Mouse (Mus musculus) stomach, embryonic 15.5 days (tissue): Measurements from ENCODE around the gene Utp11. TPM values are rescaled to one million over a fixed set of nuclear protein-coding genes. Genes with fewer than 3 reads are reported as not detected.
A peak's percentile ranks its signal among the peaks of the same experiment; 100 is the strongest.

ENCODE experiments used
- ATAC-seq: fragments of 200-750 bp; cut with Nextera tagmentation; 2 replicates; pipeline ENCODE4 v1.8.0; 2017; ENCODE audit warnings: low read depth, moderate number of reproducible peaks, moderate TSS enrichment; ENCODE audit not compliant: insufficient read depth, low FRiP score
- H3K27ac ChIP-seq: fragments of 300-500 bp; sonication (generic); 2 replicates; pipeline ENCODE4 v1.5.1; 2015; ENCODE audit warnings: mild to moderate bottlenecking, inconsistent platforms
- H3K27me3 ChIP-seq: fragments of 300-500 bp; sonication (generic); replicated peaks from 2 replicates; pipeline ENCODE4 v1.6.1; 2015; ENCODE audit warnings: inconsistent platforms
- H3K36me3 ChIP-seq: fragments of 300-500 bp; sonication (generic); 2 replicates; pipeline ENCODE4 v1.6.1; 2015; ENCODE audit warnings: inconsistent platforms
- H3K4me1 ChIP-seq: fragments of 300-500 bp; sonication (generic); 2 replicates; pipeline ENCODE4 v1.6.1; 2015; ENCODE audit warnings: inconsistent platforms
- H3K4me2 ChIP-seq: fragments of 300-500 bp; sonication (generic); 2 replicates; pipeline ENCODE4 v1.6.1; 2015; ENCODE audit warnings: mild to moderate bottlenecking, inconsistent platforms
- H3K4me3 ChIP-seq: fragments of 300-500 bp; sonication (generic); replicated peaks from 2 replicates; pipeline ENCODE4 v1.5.1; 2015; ENCODE audit warnings: inconsistent platforms
- H3K9ac ChIP-seq: fragments of 300-500 bp; sonication (generic); 2 replicates; pipeline ENCODE4 v1.6.1; 2015; ENCODE audit warnings: inconsistent platforms
- H3K9me3 ChIP-seq: fragments of 300-500 bp; sonication (generic); 2 replicates; pipeline ENCODE4 v1.6.1; 2016; ENCODE audit warnings: inconsistent platforms
- WGBS: fragments of 180-500 bp; shearing (Covaris S2); methylation state at CpG from one replicate; pipeline ENCODE4 v1.1.7; 2015; 5-methylcytosine and 5-hydroxymethylcytosine counted together
- polyA plus RNA-seq: library from polyadenylated mRNA; unstranded; fragments of >200 nt; fragmentation: Nextera tagmentation; extraction: Ambion mirVana; gene quantifications from 2 replicates; pipeline ENCODE4 v1.2.1, GENCODE M21; 2015

Utp11 gene
- polyA plus RNA-seq, 1 experiment from 2014 or later = 82.1 TPM

GRCm38 (mm10) chr4:124664185-124664584 is 29.2 kb downstream of the Utp11 start:
- H3K9me3 ChIP-seq = no peaks in the 10 kb centered on the region
- H3K27me3 ChIP-seq = peaks cover 76% of the 10 kb centered on the region
- no peak overlapping the region for H3K9ac ChIP-seq
- WGBS = 75% methylated on average over 9 of the region's 9 CpGs
- H3K4me2 ChIP-seq = no peak overlapping the region
- no peak overlapping the region for H3K27ac ChIP-seq
- peaks cover 7% of the 10 kb centered on the region for H3K4me1 ChIP-seq
- no peak overlapping the region for H3K4me3 ChIP-seq
- no peak for ATAC-seq
- no peaks in the 10 kb centered on the region for H3K36me3 ChIP-seq

- H3K4me2 ChIP-seq = no peak overlapping the region
- no peak for ATAC-seq
- peaks cover 17% of the 10 kb centered on the region for H3K4me1 ChIP-seq
- no peak overlapping the region for H3K27ac ChIP-seq
- peaks cover 80% of the 10 kb centered on the region for H3K27me3 ChIP-seq
- no peak overlapping the region for H3K9ac ChIP-seq
- H3K9me3 ChIP-seq = no peaks in the 10 kb centered on the region
- 54% methylated on average over 3 of the region's 3 CpGs for WGBS
- H3K36me3 ChIP-seq = no peaks in the 10 kb centered on the region
- no peak overlapping the region for H3K4me3 ChIP-seq
Observed at GRCm38 (mm10) chr4:124663034-124663433, 30.4 kb downstream of the Utp11 start.

DNA sequence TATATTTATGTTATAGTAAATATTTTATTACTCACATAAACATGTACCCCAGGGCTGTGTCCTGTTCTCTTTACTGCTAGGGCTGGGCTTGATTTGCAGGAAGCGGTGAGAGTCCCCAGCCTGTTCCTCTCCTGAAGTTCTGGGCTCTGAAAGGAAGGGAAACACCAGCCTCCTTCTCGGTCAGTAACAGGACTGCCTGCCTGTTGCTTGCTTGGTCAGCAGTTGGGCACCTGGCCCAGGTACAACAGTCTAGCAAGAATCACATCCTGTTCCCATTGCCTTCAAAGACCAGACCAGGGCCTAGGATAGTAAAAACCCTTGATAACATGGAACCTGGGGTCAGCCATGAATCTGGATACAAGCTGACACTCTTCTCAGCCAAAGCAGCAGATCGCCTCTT is 32.8 kb downstream of the Utp11 start:
- ATAC-seq = no peak
- Histone ChIP-seq H3K36me3 (no peaks in the 10 kb centered on the region), H3K27me3 (peaks cover 85% of the 10 kb centered on the region), H3K4me2 (no peak overlapping the region), H3K9me3 (no peaks in the 10 kb centered on the region), H3K27ac (no peak overlapping the region), H3K9ac (no peak overlapping the region), H3K4me1 (peaks cover 30% of the 10 kb centered on the region), H3K4me3 (no peak overlapping the region)
- 49% methylated on average over 3 of the region's 3 CpGs for WGBS

DNA sequence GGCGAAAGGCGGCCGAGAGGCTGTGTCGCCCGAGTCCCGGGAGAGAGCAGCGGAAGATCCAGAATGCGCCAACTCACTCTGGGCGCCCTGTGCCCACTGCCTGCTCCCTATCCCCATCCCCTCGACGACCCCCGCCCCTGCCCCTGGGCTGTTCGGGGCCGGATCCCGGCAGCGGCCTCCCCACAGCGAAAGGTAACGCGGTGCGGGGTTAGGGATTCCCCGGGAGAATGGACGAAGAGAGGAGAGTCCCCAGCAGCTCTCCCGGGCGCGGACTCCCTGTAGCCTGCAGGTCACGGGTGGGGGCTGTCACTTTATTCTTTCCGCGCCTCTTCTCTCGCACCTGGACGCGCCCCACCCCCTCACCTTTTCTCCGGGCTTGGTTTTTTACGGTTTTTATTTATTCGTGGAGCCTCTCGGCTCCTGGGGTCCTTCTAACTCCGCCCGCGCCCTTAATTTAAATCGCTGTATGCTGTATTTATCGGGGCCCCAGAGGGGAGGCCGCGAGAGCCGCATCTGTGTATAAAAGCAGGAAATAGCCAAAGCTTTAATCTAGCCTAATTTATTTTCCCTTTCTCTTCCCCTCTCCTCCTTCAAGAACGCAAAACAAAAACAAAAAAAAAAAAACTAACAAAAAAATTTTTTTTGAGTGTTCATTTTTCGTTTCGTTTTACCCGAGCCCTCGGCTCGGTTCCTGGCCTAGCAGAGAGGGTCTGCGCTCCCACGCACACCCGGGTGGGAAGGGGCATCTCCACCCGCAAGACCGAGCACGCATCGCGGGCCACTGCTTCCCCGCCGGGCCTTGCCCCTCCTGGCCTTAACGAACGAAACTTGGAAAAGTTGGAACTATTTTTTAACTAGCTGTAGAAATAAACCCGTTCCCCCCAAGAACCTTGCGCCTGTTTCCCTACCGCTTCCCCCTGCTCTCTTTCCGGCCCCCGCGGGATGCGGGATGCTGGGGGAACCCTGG is 33.9 kb downstream of the Utp11 start:
- no peak overlapping the region for H3K27ac ChIP-seq
- H3K27me3 ChIP-seq = peaks cover 88% of the 10 kb centered on the region
- no peaks in the 10 kb centered on the region for H3K36me3 ChIP-seq
- no peak for ATAC-seq
- H3K4me1 ChIP-seq = peaks cover 30% of the 10 kb centered on the region
- no peaks in the 10 kb centered on the region for H3K9me3 ChIP-seq
- WGBS = 2% methylated on average over 67 of the region's 68 CpGs
- H3K4me3 ChIP-seq = peak overlapping the region; percentile 18
- H3K9ac ChIP-seq = no peak overlapping the region
- peak overlapping the region; percentile 98 for H3K4me2 ChIP-seq

- ATAC-seq = no peak
- Histone ChIP-seq H3K27me3 (peaks cover 92% of the 10 kb centered on the region), H3K36me3 (no peaks in the 10 kb centered on the region), H3K4me1 (peaks cover 30% of the 10 kb centered on the region), H3K4me3 (peak overlapping the region; percentile 63), H3K9me3 (no peaks in the 10 kb centered on the region), H3K27ac (no peak overlapping the region), H3K4me2 (peak overlapping the region; percentile 98), H3K9ac (no peak overlapping the region)
- WGBS = under 1% methylated on average over 39 of the region's 39 CpGs
Observed at GRCm38 (mm10) chr4:124658412-124658851, 35.0 kb downstream of the Utp11 start.

DNA sequence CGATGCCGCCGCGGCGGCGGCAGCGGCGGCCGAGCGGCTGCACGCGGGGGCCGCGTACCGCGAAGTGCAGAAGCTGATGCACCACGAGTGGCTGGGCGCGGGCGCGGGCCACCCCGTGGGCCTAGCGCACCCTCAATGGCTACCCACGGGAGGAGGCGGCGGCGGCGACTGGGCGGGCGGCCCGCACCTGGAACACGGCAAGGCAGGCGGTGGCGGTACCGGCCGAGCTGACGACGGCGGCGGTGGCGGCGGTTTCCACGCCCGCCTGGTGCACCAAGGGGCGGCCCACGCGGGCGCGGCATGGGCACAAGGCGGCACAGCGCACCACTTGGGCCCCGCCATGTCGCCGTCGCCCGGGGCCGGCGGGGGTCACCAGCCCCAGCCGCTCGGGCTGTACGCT is 35.6 kb downstream of the Utp11 start:
- ATAC-seq = peak; percentile 6; the same call in 1 of the 2 replicates
- peaks cover 93% of the 10 kb centered on the region for H3K27me3 ChIP-seq
- H3K9me3 ChIP-seq = no peaks in the 10 kb centered on the region
- no peak overlapping the region for H3K27ac ChIP-seq
- H3K4me2 ChIP-seq = peak overlapping the region; percentile 98
- H3K36me3 ChIP-seq = no peaks in the 10 kb centered on the region
- H3K4me1 ChIP-seq = peaks cover 30% of the 10 kb centered on the region
- under 1% methylated on average over 57 of the region's 61 CpGs for WGBS
- peak overlapping the region; percentile 63 for H3K4me3 ChIP-seq
- no peak overlapping the region for H3K9ac ChIP-seq

DNA sequence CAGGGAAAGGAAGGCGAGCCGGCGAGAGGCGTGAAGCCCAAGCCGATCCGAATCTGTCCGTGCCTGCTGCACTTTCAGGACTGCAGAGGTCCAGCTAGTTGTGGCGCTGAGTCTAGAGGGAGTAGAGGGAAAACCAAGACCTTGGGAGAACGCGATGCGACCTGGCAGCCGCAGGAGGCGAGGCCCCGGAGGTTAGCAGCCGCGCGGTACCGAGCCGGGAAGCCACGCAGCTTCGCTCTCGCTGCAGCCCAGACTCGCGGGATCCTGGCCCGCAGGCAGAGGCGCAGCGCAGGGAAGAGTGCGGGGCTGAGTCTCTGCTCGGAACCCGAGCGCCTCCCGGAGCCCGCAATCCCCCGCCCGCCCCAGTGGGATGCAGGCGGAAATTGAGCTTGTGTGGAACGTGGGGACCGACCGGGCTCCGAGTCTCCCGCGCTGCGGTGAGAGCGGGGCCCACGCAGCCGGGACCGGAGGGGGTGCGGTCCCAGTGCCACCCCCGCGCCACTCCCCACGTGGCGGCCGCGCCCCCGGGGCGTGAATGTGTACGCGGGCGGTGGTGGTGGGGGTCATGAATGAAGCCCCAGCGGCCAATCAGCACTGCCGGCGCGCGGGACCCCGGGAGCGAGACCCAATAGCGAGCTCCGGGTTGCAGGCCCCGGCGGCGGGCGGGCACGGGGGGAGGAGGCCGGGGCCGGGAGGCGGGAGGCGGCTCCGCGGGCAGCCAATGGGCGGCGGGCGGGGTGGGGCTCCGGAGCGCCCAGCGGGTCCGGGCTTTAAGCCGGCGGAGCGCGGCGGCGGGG is 36.3 kb downstream of the Utp11 start:
- no peaks in the 10 kb centered on the region for H3K36me3 ChIP-seq
- H3K4me1 ChIP-seq = peaks cover 32% of the 10 kb centered on the region
- WGBS = under 1% methylated on average over 81 of the region's 92 CpGs
- H3K9ac ChIP-seq = no peak overlapping the region
- peak overlapping the region; percentile 98 for H3K4me2 ChIP-seq
- peak overlapping the region; percentile 63 for H3K4me3 ChIP-seq
- ATAC-seq = peak; percentile 85
- no peak overlapping the region for H3K27ac ChIP-seq
- peaks cover 91% of the 10 kb centered on the region for H3K27me3 ChIP-seq
- H3K9me3 ChIP-seq = no peaks in the 10 kb centered on the region

GRCm38 (mm10) chr4:124656518-124656853 is 36.9 kb downstream of the Utp11 start, which contains the start of gene Pou3f1:
Gene Pou3f1 (plus strand): TSS chr4:124656807.
- Histone ChIP-seq H3K4me1 (peaks cover 32% of the 10 kb centered on the region), H3K4me2 (peak within 1 kb of the TSS; percentile 98), H3K4me3 (peak within 1 kb of the TSS; percentile 63), H3K36me3 (no peaks in the 10 kb centered on the region), H3K27me3 (peaks cover 89% of the 10 kb centered on the region), H3K9me3 (no peaks in the 10 kb centered on the region), H3K27ac (no peak within 1 kb of the TSS), H3K9ac (no peak within 1 kb of the TSS)
- no peak for ATAC-seq
- 1% methylated on average over 15 of the region's 15 CpGs for WGBS

GRCm38 (mm10) chr4:124652886-124653285 is 40.5 kb downstream of the Utp11 start:
- Histone ChIP-seq H3K4me2 (no peak overlapping the region), H3K4me1 (peaks cover 14% of the 10 kb centered on the region), H3K36me3 (no peaks in the 10 kb centered on the region), H3K4me3 (no peak overlapping the region), H3K9ac (no peak overlapping the region), H3K27me3 (peaks cover 65% of the 10 kb centered on the region), H3K27ac (no peak overlapping the region), H3K9me3 (no peaks in the 10 kb centered on the region)
- WGBS = 11% methylated on average over 9 of the region's 9 CpGs
- no peak for ATAC-seq

- H3K9ac ChIP-seq = no peak overlapping the region
- H3K27ac ChIP-seq = no peak overlapping the region
- H3K27me3 ChIP-seq = peaks cover 18% of the 10 kb centered on the region
- no peaks in the 10 kb centered on the region for H3K36me3 ChIP-seq
- no peak overlapping the region for H3K4me3 ChIP-seq
- 45% methylated on average over 5 of the region's 5 CpGs for WGBS
- H3K9me3 ChIP-seq = no peaks in the 10 kb centered on the region
- H3K4me1 ChIP-seq = 0 out of 2 replicates have a peak, but pooled peaks cover 2% of the 10 kb centered on the region
- no peak for ATAC-seq
- no peak overlapping the region for H3K4me2 ChIP-seq
Observed at GRCm38 (mm10) chr4:124647909-124648308, 45.5 kb downstream of the Utp11 start.

DNA sequence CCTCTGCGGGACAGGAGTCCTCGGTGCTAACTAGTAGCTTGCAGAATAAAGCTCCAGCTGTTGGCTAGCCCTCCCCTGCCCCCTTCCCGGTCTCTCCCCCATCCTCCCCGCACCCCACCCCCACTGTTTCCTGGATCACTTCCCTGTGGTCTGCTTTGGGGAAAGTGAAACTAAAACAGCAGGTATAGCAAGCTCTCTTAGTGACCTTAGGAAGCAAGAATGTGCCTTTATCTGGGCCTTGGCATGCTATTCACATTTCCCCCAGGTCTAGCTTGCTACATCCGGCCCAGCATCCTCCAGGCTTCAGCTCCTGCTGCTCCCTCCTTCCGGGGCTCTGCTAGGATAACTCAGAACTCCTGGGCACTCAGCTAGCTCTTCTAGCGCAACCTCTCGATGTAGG is 46.8 kb downstream of the Utp11 start:
- 12% methylated on average over 8 of the region's 8 CpGs for WGBS

More for the DNA sequence above, 46.8 kb downstream of the Utp11 start:
- H3K4me2 ChIP-seq = peak overlapping the region; percentile 23; the same call in 1 of the 2 replicates
- no peak overlapping the region for H3K9ac ChIP-seq
- H3K36me3 ChIP-seq = no peaks in the 10 kb centered on the region
- H3K27ac ChIP-seq = no peak overlapping the region
- ATAC-seq = no peak
- no peaks in the 10 kb centered on the region for H3K4me1 ChIP-seq
- H3K4me3 ChIP-seq = no peak overlapping the region
- peaks cover 8% of the 10 kb centered on the region; the same call in 1 of the 2 replicates for H3K27me3 ChIP-seq
- no peaks in the 10 kb centered on the region for H3K9me3 ChIP-seq
